Mouse (Mus musculus): ENCODE data around the gene Pld3. TPM values are rescaled to one million over a fixed set of nuclear protein-coding genes. Genes with fewer than 3 reads are reported as not detected.

Gene Pld3
- polyA plus RNA-seq, 1 experiment, result 1,185 TPM

DNA sequence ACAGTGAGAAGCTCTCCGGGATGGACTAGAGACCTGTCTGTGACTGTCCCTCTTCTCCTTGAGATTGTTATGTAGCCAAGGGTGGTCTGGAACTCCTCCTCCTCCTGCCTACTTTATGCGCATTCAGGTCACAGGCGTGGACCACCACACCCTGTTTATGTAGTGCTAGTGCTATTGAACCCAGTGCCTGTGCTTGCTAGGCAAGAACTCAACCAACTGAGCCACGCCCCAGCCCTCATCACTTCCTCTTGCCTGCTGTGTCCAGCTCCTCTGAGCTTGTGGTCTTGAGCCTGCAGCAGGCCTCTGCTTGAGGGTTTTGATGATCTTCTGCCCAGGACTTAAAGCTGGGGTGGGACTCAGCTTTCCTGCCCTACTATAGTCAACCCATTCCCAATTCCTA is 19.1 kb upstream of the Pld3 start:
- Histone ChIP-seq H3K4me1 (ENCODE audit: control insufficient read depth, insufficient read depth, low read length) (no peaks in the 10 kb centered on the region), H3K27ac (ENCODE audit: insufficient read depth, low read length) (no peak overlapping the region), H3K4me3 (ENCODE audit: insufficient read depth, low read length) (no peak overlapping the region)
- TF ChIP-seq POLR2A (IDR thresholded peaks at IDR 0.05; ENCODE audit: extremely low read depth, insufficient read depth, low read length), result no peak
- TF ChIP-seq CTCF (IDR thresholded peaks at IDR 0.05; ENCODE audit: extremely low read depth, insufficient read depth, low read length), result no peak

- Histone ChIP-seq H3K27ac (ENCODE audit: insufficient read depth, low read length) (no peak overlapping the region), H3K4me3 (ENCODE audit: insufficient read depth, low read length) (no peak overlapping the region), H3K4me1 (ENCODE audit: control insufficient read depth, insufficient read depth, low read length) (no peaks in the 10 kb centered on the region)
- TF ChIP-seq CTCF (IDR thresholded peaks at IDR 0.05; ENCODE audit: extremely low read depth, insufficient read depth, low read length), result no peak
These were observed 16.7 kb upstream of the Pld3 start for GRCm38 (mm10) chr7:27569580-27570224.

GRCm38 (mm10) chr7:27560978-27561377 is 8.0 kb upstream of the Pld3 start:
- TF ChIP-seq CTCF (IDR thresholded peaks at IDR 0.05; ENCODE audit: extremely low read depth, insufficient read depth, low read length) (no peak), POLR2A (IDR thresholded peaks at IDR 0.05; ENCODE audit: extremely low read depth, insufficient read depth, low read length) (no peak)
- no peaks in the 10 kb centered on the region for H3K4me1 ChIP-seq (ENCODE audit: control insufficient read depth, insufficient read depth, low read length)

DNA sequence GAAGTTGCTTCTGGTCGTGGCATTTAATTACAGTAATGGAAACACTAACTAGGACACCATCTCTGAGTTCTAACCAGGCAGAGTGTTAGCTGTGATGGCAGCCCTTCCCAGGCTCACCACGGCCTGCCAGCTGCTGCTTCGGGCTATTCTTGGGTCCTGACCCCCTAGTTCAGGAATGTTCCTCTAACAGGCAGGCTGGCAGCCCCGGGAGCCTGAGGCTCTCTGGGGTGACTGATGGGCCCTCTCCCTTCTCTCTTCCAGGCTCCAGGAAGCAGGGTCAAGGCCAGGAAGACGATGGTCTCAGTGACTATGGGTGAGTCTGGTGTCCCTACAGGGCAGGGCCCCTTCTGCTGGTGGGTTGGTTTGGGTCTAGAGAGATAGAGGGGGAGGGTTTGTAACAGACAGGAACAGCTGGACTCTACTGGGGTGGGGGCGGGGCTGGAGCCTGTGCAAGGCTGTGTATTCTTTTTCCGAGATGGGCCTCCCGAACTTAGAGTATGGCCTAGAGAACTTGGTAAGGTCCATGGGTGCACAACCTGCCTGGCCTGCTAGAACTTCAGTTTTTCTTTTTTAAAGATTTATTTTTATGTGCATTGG is 7.4 kb upstream of the Pld3 start:
- Histone ChIP-seq H3K27ac (ENCODE audit: insufficient read depth, low read length) (no peak overlapping the region), H3K4me3 (ENCODE audit: insufficient read depth, low read length) (no peak overlapping the region), H3K4me1 (ENCODE audit: control insufficient read depth, insufficient read depth, low read length) (no peaks in the 10 kb centered on the region)
- TF ChIP-seq CTCF (IDR thresholded peaks at IDR 0.05; ENCODE audit: extremely low read depth, insufficient read depth, low read length) (no peak), POLR2A (IDR thresholded peaks at IDR 0.05; ENCODE audit: extremely low read depth, insufficient read depth, low read length) (no peak)

More at GRCm38 (mm10) chr7:27560978-27561377, 8.0 kb upstream of the Pld3 start:
- Histone ChIP-seq H3K27ac (ENCODE audit: insufficient read depth, low read length) (no peak overlapping the region), H3K4me3 (ENCODE audit: insufficient read depth, low read length) (no peak overlapping the region)

GRCm38 (mm10) chr7:27552070-27552469 is 948 bp downstream of the Pld3 start:
- Histone ChIP-seq H3K4me3 (ENCODE audit: insufficient read depth, low read length) (peak overlapping the region; percentile 79; the same call in 1 of the 2 replicates), H3K4me1 (ENCODE audit: control insufficient read depth, insufficient read depth, low read length) (no peaks in the 10 kb centered on the region), H3K27ac (ENCODE audit: insufficient read depth, low read length) (no peak overlapping the region)
- TF ChIP-seq POLR2A (IDR thresholded peaks at IDR 0.05; ENCODE audit: extremely low read depth, insufficient read depth, low read length) (no peak), CTCF (IDR thresholded peaks at IDR 0.05; ENCODE audit: extremely low read depth, insufficient read depth, low read length) (no peak)

DNA sequence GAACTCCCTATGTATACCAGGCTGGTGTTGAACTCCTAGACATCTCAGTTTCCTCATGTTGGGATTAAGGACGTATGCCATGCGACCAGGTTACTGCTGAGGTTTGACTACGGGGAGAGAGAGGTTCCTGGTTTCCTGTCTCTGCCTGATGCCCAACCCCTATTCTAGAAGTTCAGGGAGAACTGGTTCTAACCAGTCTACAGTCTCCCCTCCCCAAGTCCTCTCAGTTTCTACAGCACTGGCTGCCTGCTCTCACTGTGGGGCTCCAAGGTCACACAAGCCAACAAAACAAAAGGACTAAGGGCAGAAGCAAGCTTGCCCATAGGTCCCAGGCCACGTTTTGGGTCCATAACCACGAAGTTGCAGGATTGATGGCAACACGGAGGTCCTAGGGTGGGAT is 3.4 kb downstream of the Pld3 start:
- TF ChIP-seq POLR2A (IDR thresholded peaks at IDR 0.05; ENCODE audit: extremely low read depth, insufficient read depth, low read length) (no peak), CTCF (IDR thresholded peaks at IDR 0.05; ENCODE audit: extremely low read depth, insufficient read depth, low read length) (no peak)
- Histone ChIP-seq H3K27ac (ENCODE audit: insufficient read depth, low read length) (no peak overlapping the region), H3K4me1 (ENCODE audit: control insufficient read depth, insufficient read depth, low read length) (no peaks in the 10 kb centered on the region), H3K4me3 (ENCODE audit: insufficient read depth, low read length) (no peak overlapping the region)

DNA sequence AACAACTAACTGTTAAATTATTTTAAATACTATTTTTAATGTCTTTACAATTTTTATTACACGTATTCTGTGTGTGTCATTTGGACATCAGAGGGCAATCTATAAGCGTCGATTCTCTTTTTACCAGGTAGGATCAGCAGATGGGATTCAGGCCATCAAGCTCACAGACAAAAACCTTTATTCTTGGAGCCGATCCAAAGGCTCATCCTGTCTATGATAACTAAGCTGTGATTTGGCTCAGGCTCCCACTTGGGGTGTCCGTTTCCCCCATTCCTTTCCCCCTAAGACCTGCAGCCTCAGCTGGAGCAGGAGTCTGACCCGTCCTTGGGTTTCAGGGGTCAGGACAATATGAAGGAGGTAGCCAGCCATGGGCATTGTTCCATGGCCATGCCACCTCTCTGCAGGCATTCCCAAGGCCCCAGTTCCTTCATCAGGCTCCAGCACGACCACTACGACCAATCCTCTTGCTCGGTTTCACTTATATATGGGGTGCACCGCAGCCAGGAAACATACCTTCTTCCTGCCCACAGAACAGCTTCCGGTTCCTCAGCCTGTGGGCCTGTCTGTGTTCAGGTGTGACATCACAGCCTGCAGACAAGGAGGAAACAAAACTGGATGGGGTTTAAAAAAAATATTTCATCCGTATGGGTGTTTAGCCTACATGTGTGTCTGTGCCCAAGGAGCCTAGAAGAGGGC is 8.2 kb downstream of the Pld3 start:
- TF ChIP-seq CTCF (IDR thresholded peaks at IDR 0.05; ENCODE audit: extremely low read depth, insufficient read depth, low read length) (no peak), POLR2A (IDR thresholded peaks at IDR 0.05; ENCODE audit: extremely low read depth, insufficient read depth, low read length) (no peak)
- no peak overlapping the region for H3K4me3 ChIP-seq (ENCODE audit: insufficient read depth, low read length)
- H3K4me1 ChIP-seq (ENCODE audit: control insufficient read depth, insufficient read depth, low read length), result peaks cover 6% of the 10 kb centered on the region
- H3K27ac ChIP-seq (ENCODE audit: insufficient read depth, low read length), result no peak overlapping the region

DNA sequence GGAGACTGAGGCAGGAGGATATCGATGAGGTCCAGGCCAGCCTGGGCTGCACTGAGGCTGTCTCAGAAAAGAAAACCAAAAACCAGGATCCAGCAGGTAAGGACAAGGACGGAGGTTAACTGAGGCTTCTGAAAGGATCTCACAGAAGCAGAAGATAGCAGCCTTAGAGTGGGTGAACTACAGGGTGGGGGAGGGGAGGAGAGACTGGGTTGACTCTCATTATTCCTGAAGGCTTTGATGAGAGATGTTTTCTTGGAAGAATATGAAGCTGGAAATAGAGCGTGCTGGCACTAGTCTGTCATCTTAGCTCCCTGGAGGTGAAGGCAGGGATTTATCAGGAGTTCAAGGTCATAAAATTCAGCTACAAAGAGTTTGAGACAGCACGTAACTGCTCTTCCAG is 9.2 kb downstream of the Pld3 start:
- H3K4me3 ChIP-seq (ENCODE audit: insufficient read depth, low read length), result no peak overlapping the region
- TF ChIP-seq POLR2A (IDR thresholded peaks at IDR 0.05; ENCODE audit: extremely low read depth, insufficient read depth, low read length), result no peak
- TF ChIP-seq CTCF (IDR thresholded peaks at IDR 0.05; ENCODE audit: extremely low read depth, insufficient read depth, low read length), result no peak
- peaks cover 6% of the 10 kb centered on the region for H3K4me1 ChIP-seq (ENCODE audit: control insufficient read depth, insufficient read depth, low read length)
- peak overlapping the region; percentile 79 for H3K27ac ChIP-seq (ENCODE audit: insufficient read depth, low read length)

- Histone ChIP-seq H3K4me1 (ENCODE audit: control insufficient read depth, insufficient read depth, low read length) (peaks cover 6% of the 10 kb centered on the region), H3K27ac (ENCODE audit: insufficient read depth, low read length) (peak overlapping the region; percentile 79; the same call in 1 of the 2 replicates), H3K4me3 (ENCODE audit: insufficient read depth, low read length) (peak overlapping the region; percentile 75; the same call in 1 of the 2 replicates)
- TF ChIP-seq CTCF (IDR thresholded peaks at IDR 0.05; ENCODE audit: extremely low read depth, insufficient read depth, low read length) (no peak), POLR2A (IDR thresholded peaks at IDR 0.05; ENCODE audit: extremely low read depth, insufficient read depth, low read length) (no peak)
These were observed 10.0 kb downstream of the Pld3 start for GRCm38 (mm10) chr7:27543065-27543464.

Data from cortical plate, adult 2 months (tissue).